Mouse (Mus musculus) liver, embryonic 16.5 days (tissue): ENCODE results near the gene Ftsj1. TPM values are rescaled to one million over a fixed set of nuclear protein-coding genes. Genes with fewer than 3 reads are reported as not detected.

Experiments used
- ATAC-seq: fragments of 200-750 bp; cut with Nextera tagmentation; 2 replicates; pipeline ENCODE4 v1.8.0; 2017; ENCODE audit warnings: low read depth, mild to moderate bottlenecking, moderate number of reproducible peaks, moderate library complexity
- H3K27ac ChIP-seq: fragments of 300-500 bp; sonication (generic); 2 replicates; pipeline ENCODE4 v1.5.1; 2014; ENCODE audit warnings: mild to moderate bottlenecking, low read length
- H3K27me3 ChIP-seq: fragments of 300-500 bp; sonication (generic); 2 replicates; pipeline ENCODE4 v1.6.1; 2014; ENCODE audit warnings: low read depth, low read length, mixed read lengths; ENCODE audit not compliant: control insufficient read depth, insufficient read depth
- H3K36me3 ChIP-seq: fragments of 300-500 bp; sonication (generic); 2 replicates; pipeline ENCODE4 v1.6.1; 2014; ENCODE audit warnings: mild to moderate bottlenecking; ENCODE audit not compliant: control insufficient read depth, insufficient read depth
- H3K4me1 ChIP-seq: fragments of 300-500 bp; sonication (generic); 2 replicates; pipeline ENCODE4 v1.6.1; 2014; ENCODE audit warnings: low read depth, low read length, mixed read lengths; ENCODE audit not compliant: control insufficient read depth
- H3K4me2 ChIP-seq: fragments of 300-500 bp; sonication (generic); 2 replicates; pipeline ENCODE4 v1.6.1; 2014; ENCODE audit warnings: low read depth, low read length, mixed read lengths
- H3K4me3 ChIP-seq: fragments of 300-500 bp; sonication (generic); 2 replicates; pipeline ENCODE4 v1.5.1; 2014; ENCODE audit warnings: low read depth, mild to moderate bottlenecking, low read length
- H3K9ac ChIP-seq: fragments of 300-500 bp; sonication (generic); 2 replicates; pipeline ENCODE4 v1.6.1; 2014; ENCODE audit warnings: low read depth, low read length
- H3K9me3 ChIP-seq: fragments of 300-500 bp; sonication (generic); replicated peaks from 2 replicates; pipeline ENCODE4 v1.6.1; 2016; ENCODE audit warnings: low read length; ENCODE audit not compliant: control insufficient read depth
- WGBS: fragments of 180-500 bp; shearing (Covaris S2); extraction: QIAGEN DNeasy Blood & Tissue Kit; methylation state at CpG from one replicate; pipeline ENCODE4 v1.1.7; 2014; ENCODE audit not compliant: insufficient replicate concordance; 5-methylcytosine and 5-hydroxymethylcytosine counted together
- polyA plus RNA-seq: library from polyadenylated mRNA; unstranded; fragments of >200 nt; fragmentation: Nextera tagmentation; extraction: Ambion mirVana; gene quantifications from 2 replicates; pipeline ENCODE4 v1.2.1, GENCODE M21; 2015

The Ftsj1 gene
- polyA plus RNA-seq, 1 experiment from 2014 or later, result 29.3 TPM

DNA sequence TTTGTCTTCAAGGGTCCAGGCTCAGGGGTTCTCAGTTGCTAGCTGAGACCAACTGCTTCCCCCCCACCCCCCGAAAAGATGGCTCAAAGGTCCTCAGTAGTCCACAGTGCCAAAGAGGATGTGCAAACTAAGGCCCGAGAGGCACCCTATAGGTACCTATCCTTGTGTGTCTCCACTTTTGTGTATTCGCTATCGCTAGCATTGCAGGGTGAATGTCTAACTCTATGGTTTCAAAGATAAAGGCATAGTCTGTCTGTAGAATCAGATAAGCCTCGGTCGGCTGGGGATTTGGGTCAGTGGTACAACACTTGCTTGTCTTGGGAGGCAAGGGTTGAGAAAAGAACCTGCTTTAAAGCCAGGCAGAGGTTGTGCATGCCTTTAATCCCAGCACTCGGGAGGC is 28.7 kb downstream of the Ftsj1 start:
- Histone ChIP-seq H3K4me3 (no peak overlapping the region), H3K27me3 (no peaks in the 10 kb centered on the region), H3K9ac (no peak overlapping the region), H3K36me3 (no peaks in the 10 kb centered on the region), H3K27ac (no peak overlapping the region), H3K4me1 (no peaks in the 10 kb centered on the region; the same call in 1 of the 2 replicates), H3K4me2 (no peak overlapping the region), H3K9me3 (no peaks in the 10 kb centered on the region)
- no peak for ATAC-seq
- 47% methylated on average over 7 of the region's 7 CpGs for WGBS

DNA sequence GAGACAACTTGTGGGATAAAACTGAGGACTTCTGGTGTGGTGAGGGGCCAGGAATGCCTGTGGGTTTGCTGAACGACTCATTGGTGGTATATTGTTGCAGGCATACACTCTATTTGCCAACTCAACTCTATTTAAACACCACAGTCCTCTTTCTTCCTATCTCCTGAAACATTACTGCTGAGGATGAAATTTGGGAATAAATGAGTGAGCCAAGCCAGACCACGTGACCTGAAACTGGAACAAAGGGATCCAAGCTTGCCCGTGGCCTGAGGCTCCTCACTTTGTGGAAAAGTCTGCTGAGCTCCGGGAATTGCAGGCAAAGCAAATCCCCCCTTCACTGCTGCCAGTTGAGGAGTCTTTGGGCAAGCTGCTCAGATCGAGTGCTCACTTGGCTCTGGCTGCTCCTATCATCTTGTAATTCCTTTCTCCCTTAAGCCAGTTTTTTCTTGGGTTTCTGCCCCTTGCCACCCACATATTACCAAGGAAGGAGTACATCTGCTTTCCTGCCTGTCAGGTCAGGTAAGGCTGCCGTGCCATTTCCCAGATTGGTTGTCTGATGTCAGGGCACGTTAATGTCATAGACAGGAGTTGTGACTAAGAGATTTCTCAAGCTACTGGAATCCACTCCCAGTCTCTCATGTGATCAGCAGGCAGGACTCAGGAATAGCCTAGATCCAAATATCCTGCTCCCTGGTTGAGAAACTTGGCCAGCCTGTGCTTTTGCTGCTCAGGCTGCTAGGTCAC is 29.4 kb downstream of the Ftsj1 start:
- Histone ChIP-seq H3K4me1 (no peaks in the 10 kb centered on the region; the same call in 1 of the 2 replicates), H3K4me2 (no peak overlapping the region), H3K27me3 (no peaks in the 10 kb centered on the region), H3K4me3 (no peak overlapping the region), H3K9me3 (no peaks in the 10 kb centered on the region), H3K36me3 (no peaks in the 10 kb centered on the region), H3K9ac (no peak overlapping the region), H3K27ac (no peak overlapping the region)
- 46% methylated on average over 7 of the region's 7 CpGs for WGBS
- ATAC-seq, result no peak

DNA sequence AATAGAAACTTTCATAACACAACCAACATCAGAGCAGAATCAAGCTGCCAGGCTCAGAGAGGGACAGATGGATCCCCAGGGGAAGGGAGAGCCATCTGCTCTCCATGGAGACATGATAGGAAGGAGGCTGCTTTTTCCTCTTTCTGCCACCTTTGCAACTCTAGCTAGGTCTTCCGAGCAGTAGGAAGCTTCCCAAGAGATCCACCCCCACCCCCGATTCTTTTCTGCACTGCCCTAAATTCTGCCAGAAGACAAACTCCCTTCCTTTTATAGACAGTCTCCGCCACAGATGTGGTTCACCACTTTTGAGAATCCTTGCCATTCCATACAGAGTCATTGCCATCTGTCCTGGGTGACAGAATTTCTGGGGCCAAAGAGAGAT is 29.9 kb downstream of the Ftsj1 start:
- no peak for ATAC-seq
- Histone ChIP-seq H3K4me2 (no peak overlapping the region), H3K9ac (no peak overlapping the region), H3K9me3 (no peaks in the 10 kb centered on the region), H3K4me1 (no peaks in the 10 kb centered on the region; the same call in 1 of the 2 replicates), H3K27ac (no peak overlapping the region), H3K4me3 (no peak overlapping the region), H3K27me3 (no peaks in the 10 kb centered on the region), H3K36me3 (no peaks in the 10 kb centered on the region)
- WGBS, result 63% methylated on average over 3 of the region's 3 CpGs

DNA sequence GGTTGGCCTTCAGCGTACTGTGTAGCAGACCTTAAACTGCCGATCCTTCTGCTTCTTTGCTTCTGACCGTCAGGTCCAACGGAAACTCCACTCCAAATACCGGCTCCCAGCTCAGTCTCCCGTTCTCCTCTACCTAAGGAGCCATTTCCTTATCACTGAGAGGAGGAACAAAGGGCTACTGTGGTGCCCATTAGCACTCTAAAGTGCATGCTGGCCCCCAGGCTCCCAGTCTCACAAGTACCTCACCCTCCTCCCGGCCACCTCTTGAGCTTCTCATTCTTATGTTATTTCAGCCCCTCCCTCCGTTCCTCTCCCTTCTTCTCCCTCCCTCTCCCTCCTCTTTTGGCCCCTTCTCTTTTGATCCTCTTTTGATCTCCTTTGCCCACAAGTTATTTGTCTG is 32.6 kb downstream of the Ftsj1 start:
- Histone ChIP-seq H3K27me3 (no peaks in the 10 kb centered on the region), H3K4me1 (no peaks in the 10 kb centered on the region; the same call in 1 of the 2 replicates), H3K9ac (no peak overlapping the region), H3K27ac (no peak overlapping the region), H3K4me3 (no peak overlapping the region), H3K4me2 (no peak overlapping the region), H3K36me3 (no peaks in the 10 kb centered on the region), H3K9me3 (no peaks in the 10 kb centered on the region)
- no peak for ATAC-seq
- WGBS, result 40% methylated on average over 8 of the region's 8 CpGs

DNA sequence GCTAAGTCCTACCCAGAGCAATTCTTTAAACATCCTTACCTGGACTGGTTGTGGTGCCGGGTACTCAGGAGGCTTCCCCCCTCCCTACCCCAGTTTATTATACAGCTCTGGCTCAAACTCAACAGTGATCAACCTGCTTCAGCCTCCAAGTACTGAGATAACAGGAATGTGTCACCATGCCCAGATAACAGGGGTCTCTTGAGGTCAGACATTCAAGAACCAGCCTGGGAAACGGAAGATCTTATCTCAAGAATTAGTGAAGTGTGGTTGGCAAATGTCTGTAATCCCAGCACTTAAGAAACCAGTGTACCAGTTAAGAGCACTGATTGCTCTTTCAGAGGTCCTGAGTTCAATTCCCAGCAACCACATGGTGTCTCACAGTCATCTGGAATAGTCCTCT is 34.1 kb downstream of the Ftsj1 start:
- no peaks in the 10 kb centered on the region for H3K4me1 ChIP-seq
- H3K9ac ChIP-seq, result no peak overlapping the region
- no peak overlapping the region for H3K4me3 ChIP-seq
- no peak overlapping the region for H3K27ac ChIP-seq
- H3K27me3 ChIP-seq, result no peaks in the 10 kb centered on the region
- 49% methylated on average over 2 of the region's 2 CpGs for WGBS
- H3K9me3 ChIP-seq, result no peaks in the 10 kb centered on the region
- H3K36me3 ChIP-seq, result no peaks in the 10 kb centered on the region
- no peak overlapping the region for H3K4me2 ChIP-seq
- no peak for ATAC-seq

DNA sequence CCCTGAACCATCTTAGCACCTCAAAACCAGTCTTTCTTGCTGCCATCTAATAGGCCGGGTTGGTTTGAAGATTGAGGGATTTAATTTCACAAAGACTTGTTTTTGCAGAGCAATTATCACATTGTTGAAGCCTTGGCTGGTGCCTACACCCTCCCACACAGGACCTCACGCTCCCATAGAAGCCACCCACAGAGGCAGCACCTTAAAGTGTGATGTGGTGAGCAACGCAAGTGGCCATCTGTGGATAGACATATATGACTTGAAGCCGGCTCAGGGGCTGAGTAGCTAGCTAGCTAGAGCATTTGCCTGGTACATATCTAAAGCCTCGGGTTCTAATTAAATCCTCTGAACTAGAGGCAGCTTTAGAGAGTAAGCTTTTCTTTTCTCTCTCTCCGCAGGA is 34.8 kb downstream of the Ftsj1 start:
- Histone ChIP-seq H3K36me3 (no peaks in the 10 kb centered on the region), H3K9me3 (no peaks in the 10 kb centered on the region), H3K4me1 (no peaks in the 10 kb centered on the region), H3K4me3 (no peak overlapping the region), H3K27ac (no peak overlapping the region), H3K4me2 (no peak overlapping the region), H3K9ac (no peak overlapping the region), H3K27me3 (no peaks in the 10 kb centered on the region)
- WGBS, result 40% methylated on average over 6 of the region's 6 CpGs
- ATAC-seq, result no peak

DNA sequence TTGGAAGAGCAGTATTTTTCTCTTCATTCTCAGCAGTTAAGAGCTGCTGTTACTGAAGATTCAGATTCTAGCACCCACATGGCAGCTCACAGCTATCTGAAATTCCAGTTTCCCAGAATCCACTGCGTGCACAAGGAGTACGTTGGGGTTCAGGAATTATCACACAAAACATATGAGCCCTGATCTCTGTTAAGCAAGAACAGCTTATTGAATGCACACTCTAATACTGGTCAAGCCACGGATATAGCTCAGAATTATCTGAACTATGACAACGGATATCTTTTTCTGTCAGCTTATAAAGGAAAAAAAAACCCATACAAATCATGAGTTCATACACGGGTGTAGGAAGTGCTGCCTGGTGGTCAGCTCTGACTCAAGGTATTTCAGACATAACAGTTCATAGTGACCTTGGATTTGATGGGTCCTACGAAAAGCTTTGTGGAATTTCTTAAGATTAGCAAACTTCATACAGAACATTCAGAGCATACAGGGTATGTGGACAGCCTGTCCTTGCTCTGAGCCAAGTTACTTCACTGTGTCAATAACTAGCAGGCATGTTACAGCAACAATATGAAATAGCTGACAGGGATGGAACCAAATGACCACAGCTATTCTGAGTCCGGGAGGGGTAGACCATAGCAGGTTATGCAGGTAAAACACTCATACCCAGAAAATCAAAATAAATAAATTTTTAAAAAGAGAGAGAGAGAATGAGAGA is 40.6 kb downstream of the Ftsj1 start:
- Histone ChIP-seq H3K4me3 (no peak overlapping the region), H3K9me3 (no peaks in the 10 kb centered on the region), H3K4me1 (no peaks in the 10 kb centered on the region; the same call in 1 of the 2 replicates), H3K4me2 (no peak overlapping the region), H3K9ac (no peak overlapping the region), H3K36me3 (no peaks in the 10 kb centered on the region), H3K27me3 (no peaks in the 10 kb centered on the region), H3K27ac (no peak overlapping the region)
- ATAC-seq, result no peak
- 45% methylated on average over 7 of the region's 7 CpGs for WGBS

DNA sequence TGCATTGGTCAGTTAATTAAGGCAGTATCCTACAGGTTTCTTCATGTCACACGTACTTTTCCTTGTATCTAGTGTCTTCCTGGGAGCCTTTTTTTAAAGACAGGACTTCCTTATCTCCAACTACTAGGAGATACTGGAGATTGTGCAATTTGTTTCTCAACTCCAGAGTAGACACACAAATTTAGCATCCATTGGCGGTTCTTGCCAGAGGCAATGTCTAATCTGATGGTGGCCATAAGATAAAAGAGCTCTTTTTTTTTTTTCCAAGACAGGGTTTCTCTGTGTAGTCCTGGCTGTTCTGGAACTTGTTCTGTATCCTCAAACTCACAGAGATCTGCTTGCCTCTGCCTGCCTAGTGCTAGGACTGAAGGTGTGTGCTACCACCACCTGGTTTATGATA is 42.5 kb downstream of the Ftsj1 start:
- H3K4me3 ChIP-seq, result no peak overlapping the region
- H3K27me3 ChIP-seq, result peaks cover 6% of the 10 kb centered on the region
- no peak for ATAC-seq
- H3K36me3 ChIP-seq, result no peaks in the 10 kb centered on the region
- H3K9ac ChIP-seq, result no peak overlapping the region
- H3K9me3 ChIP-seq, result no peaks in the 10 kb centered on the region
- WGBS, result 33% methylated on average over 2 of the region's 2 CpGs
- H3K4me1 ChIP-seq, result no peaks in the 10 kb centered on the region; the same call in 1 of the 2 replicates
- no peak overlapping the region for H3K4me2 ChIP-seq
- H3K27ac ChIP-seq, result no peak overlapping the region

DNA sequence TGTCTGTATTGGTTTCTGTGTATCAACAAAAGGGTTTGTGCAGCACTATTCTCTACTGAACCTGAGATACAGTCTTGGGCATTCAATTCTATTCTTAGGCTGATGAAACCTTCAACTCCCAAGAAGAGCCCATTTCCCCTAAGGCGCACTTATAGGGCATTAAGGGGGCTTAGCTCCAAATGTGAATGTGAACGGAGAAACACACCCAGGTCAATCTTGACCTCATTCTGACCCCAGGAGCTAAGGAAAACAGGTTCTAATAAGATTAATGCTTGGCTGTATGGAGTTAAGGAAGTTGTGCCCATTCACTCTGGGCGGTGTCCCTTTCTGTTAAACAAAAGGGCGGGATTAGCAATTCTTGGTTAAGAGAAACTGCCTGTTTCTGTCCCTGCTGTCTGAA is 45.0 kb downstream of the Ftsj1 start:
- Histone ChIP-seq H3K9me3 (no peaks in the 10 kb centered on the region), H3K4me2 (no peak overlapping the region), H3K36me3 (no peaks in the 10 kb centered on the region), H3K27me3 (peaks cover 6% of the 10 kb centered on the region), H3K4me1 (no peaks in the 10 kb centered on the region; the same call in 1 of the 2 replicates), H3K9ac (no peak overlapping the region), H3K4me3 (no peak overlapping the region), H3K27ac (no peak overlapping the region)
- no peak for ATAC-seq
- 32% methylated on average over 4 of the region's 4 CpGs for WGBS
